Mouse (Mus musculus) olfactory bulb, adult 2 months (tissue): ENCODE results near the gene Col17a1.

ENCODE experiments used
- CTCF ChIP-seq: fragments of 200-500 bp; IDR thresholded peaks from 2 replicates; pipeline ENCODE4 v1.5.1; 2012; ENCODE audit warnings: low read depth, mild to moderate bottlenecking, low read length, moderate library complexity; ENCODE audit not compliant: insufficient read depth
- POLR2A ChIP-seq: fragments of 200-500 bp; IDR thresholded peaks from 2 replicates; pipeline ENCODE4 v1.6.1; 2012; ENCODE audit warnings: mild to moderate bottlenecking, low read depth, low read length, moderate library complexity; ENCODE audit not compliant: insufficient read depth

GRCm38 (mm10) chr19:47697067-47697466 lies 5.2 kb upstream of the Col17a1 start:
- TF ChIP-seq CTCF (no peak), POLR2A (no peak)
